Mouse (Mus musculus): ENCODE measurements at regions not wholly inside any gene's neighbourhood (a gene's known extent, or its start where the extent isn't known, plus 50 kb on each side); places are given as distances from the start of the nearest gene placed in this dataset.
"Not testable (repeated sequence)": the region's sequence is repeated elsewhere in the genome, so short reads cannot be mapped to it uniquely, and the experiment has no call there.

- not testable (repeated sequence) for H3K27ac ChIP-seq (replicated peaks in 1 of 2; ENCODE audit: control insufficient read depth in 1 of 2, insufficient read depth in 1 of 2, low read depth in 2 of 2, low read length in 2 of 2); H3K27me3 ChIP-seq (ENCODE audit: control insufficient read depth, insufficient read depth, low read length); H3K9me3 ChIP-seq (ENCODE audit: control insufficient read depth, low read length); H3K4me3 ChIP-seq (ENCODE audit: control insufficient read depth in 1 of 2, insufficient read depth in 1 of 2, low read depth in 1 of 2, low read length in 2 of 2); H3K9ac ChIP-seq (ENCODE audit: low read length); H3K4me1 ChIP-seq (ENCODE audit: control insufficient read depth in 2 of 2, insufficient read depth in 2 of 2, low read length in 2 of 2); ATAC-seq (ENCODE audit: insufficient number of reproducible peaks, insufficient read depth, low FRiP score, low read depth); H3K36me3 ChIP-seq (ENCODE audit: control insufficient read depth, insufficient read depth, low read length); H3K4me2 ChIP-seq (ENCODE audit: low read length)
- 22% methylated on average over 4 of the region's 7 CpGs for WGBS
These were observed 65.3 kb downstream of the Gm15023 start for GRCm38 (mm10) chrX:135112109-135112508.

GRCm38 (mm10) chrX:135110866-135111265 lies 66.6 kb downstream of the Gm15023 start:
- not testable (repeated sequence) for H3K4me2 ChIP-seq (ENCODE audit: low read length); H3K27me3 ChIP-seq (ENCODE audit: control insufficient read depth, insufficient read depth, low read length); H3K4me3 ChIP-seq (ENCODE audit: control insufficient read depth in 1 of 2, insufficient read depth in 1 of 2, low read depth in 1 of 2, low read length in 2 of 2); ATAC-seq (ENCODE audit: insufficient number of reproducible peaks, insufficient read depth, low FRiP score, low read depth); H3K9ac ChIP-seq (ENCODE audit: low read length); H3K27ac ChIP-seq (replicated peaks in 1 of 2; ENCODE audit: control insufficient read depth in 1 of 2, insufficient read depth in 1 of 2, low read depth in 2 of 2, low read length in 2 of 2); H3K9me3 ChIP-seq (ENCODE audit: control insufficient read depth, low read length); H3K4me1 ChIP-seq (ENCODE audit: control insufficient read depth in 2 of 2, insufficient read depth in 2 of 2, low read length in 2 of 2); H3K36me3 ChIP-seq (ENCODE audit: control insufficient read depth, insufficient read depth, low read length)
- 24% methylated on average over 4 of the region's 4 CpGs for WGBS

GRCm38 (mm10) chrX:135101594-135101993 lies 75.8 kb downstream of the Gm15023 start:
- Histone ChIP-seq H3K4me1 (ENCODE audit: control insufficient read depth in 2 of 2, insufficient read depth in 2 of 2, low read length in 2 of 2) (no peaks in the 10 kb centered on the region), H3K27ac (replicated peaks in 1 of 2; ENCODE audit: control insufficient read depth in 1 of 2, insufficient read depth in 1 of 2, low read depth in 2 of 2, low read length in 2 of 2) (no peak overlapping the region), H3K4me2 (ENCODE audit: low read length) (no peak overlapping the region), H3K36me3 (ENCODE audit: control insufficient read depth, insufficient read depth, low read length) (no peaks in the 10 kb centered on the region), H3K9me3 (ENCODE audit: control insufficient read depth, low read length) (no peaks in the 10 kb centered on the region), H3K9ac (ENCODE audit: low read length) (no peak overlapping the region), H3K27me3 (ENCODE audit: control insufficient read depth, insufficient read depth, low read length) (no peaks in the 10 kb centered on the region), H3K4me3 (ENCODE audit: control insufficient read depth in 1 of 2, insufficient read depth in 1 of 2, low read depth in 1 of 2, low read length in 2 of 2) (no peak overlapping the region)
- WGBS = 40% methylated on average over 3 of the region's 3 CpGs
- no peak; the same call in 1 of the 2 replicates for ATAC-seq (ENCODE audit: insufficient number of reproducible peaks, insufficient read depth, low FRiP score, low read depth)

GRCm38 (mm10) chrX:135098101-135098500 lies 79.3 kb downstream of the Gm15023 start:
- no peak for ATAC-seq (ENCODE audit: insufficient number of reproducible peaks, insufficient read depth, low FRiP score, low read depth)
- no peak overlapping the region for H3K4me2 ChIP-seq (ENCODE audit: low read length)
- no peaks in the 10 kb centered on the region for H3K9me3 ChIP-seq (ENCODE audit: control insufficient read depth, low read length)
- H3K4me1 ChIP-seq (ENCODE audit: control insufficient read depth in 2 of 2, insufficient read depth in 2 of 2, low read length in 2 of 2) = no peaks in the 10 kb centered on the region
- no peak overlapping the region for H3K27ac ChIP-seq (replicated peaks in 1 of 2; ENCODE audit: control insufficient read depth in 1 of 2, insufficient read depth in 1 of 2, low read depth in 2 of 2, low read length in 2 of 2)
- H3K36me3 ChIP-seq (ENCODE audit: control insufficient read depth, insufficient read depth, low read length) = no peaks in the 10 kb centered on the region
- H3K4me3 ChIP-seq (ENCODE audit: control insufficient read depth in 1 of 2, insufficient read depth in 1 of 2, low read depth in 1 of 2, low read length in 2 of 2) = no peak overlapping the region
- no peak overlapping the region for H3K9ac ChIP-seq (ENCODE audit: low read length)
- no peaks in the 10 kb centered on the region for H3K27me3 ChIP-seq (ENCODE audit: control insufficient read depth, insufficient read depth, low read length)

GRCm38 (mm10) chrX:135096206-135096605 lies 81.2 kb downstream of the Gm15023 start:
- Histone ChIP-seq H3K27me3 (ENCODE audit: control insufficient read depth, insufficient read depth, low read length) (no peaks in the 10 kb centered on the region), H3K4me2 (ENCODE audit: low read length) (no peak overlapping the region), H3K4me3 (ENCODE audit: control insufficient read depth in 1 of 2, insufficient read depth in 1 of 2, low read depth in 1 of 2, low read length in 2 of 2) (no peak overlapping the region), H3K36me3 (ENCODE audit: control insufficient read depth, insufficient read depth, low read length) (no peaks in the 10 kb centered on the region), H3K27ac (replicated peaks in 1 of 2; ENCODE audit: control insufficient read depth in 1 of 2, insufficient read depth in 1 of 2, low read depth in 2 of 2, low read length in 2 of 2) (no peak overlapping the region), H3K9ac (ENCODE audit: low read length) (no peak overlapping the region), H3K4me1 (ENCODE audit: control insufficient read depth in 2 of 2, insufficient read depth in 2 of 2, low read length in 2 of 2) (no peaks in the 10 kb centered on the region), H3K9me3 (ENCODE audit: control insufficient read depth, low read length) (no peaks in the 10 kb centered on the region)
- no peak for ATAC-seq (ENCODE audit: insufficient number of reproducible peaks, insufficient read depth, low FRiP score, low read depth)
- WGBS = 53% methylated on average over 3 of the region's 3 CpGs

GRCm38 (mm10) chrX:135091074-135091473 lies 82.1 kb upstream of the Zmat1 start:
- WGBS = 27% methylated on average over 2 of the region's 3 CpGs
- not testable (repeated sequence) for ATAC-seq (ENCODE audit: insufficient number of reproducible peaks, insufficient read depth, low FRiP score, low read depth)

GRCm38 (mm10) chrX:135087068-135087579 lies 78.1 kb upstream of the Zmat1 start:
- H3K36me3 ChIP-seq (ENCODE audit: control insufficient read depth, insufficient read depth, low read length); H3K4me2 ChIP-seq (ENCODE audit: low read length); H3K27ac ChIP-seq (replicated peaks in 1 of 2; ENCODE audit: control insufficient read depth in 1 of 2, insufficient read depth in 1 of 2, low read depth in 2 of 2, low read length in 2 of 2); H3K4me3 ChIP-seq (ENCODE audit: control insufficient read depth in 1 of 2, insufficient read depth in 1 of 2, low read depth in 1 of 2, low read length in 2 of 2); H3K27me3 ChIP-seq (ENCODE audit: control insufficient read depth, insufficient read depth, low read length); H3K9ac ChIP-seq (ENCODE audit: low read length); H3K4me1 ChIP-seq (ENCODE audit: control insufficient read depth in 2 of 2, insufficient read depth in 2 of 2, low read length in 2 of 2); H3K9me3 ChIP-seq (ENCODE audit: control insufficient read depth, low read length): not testable (repeated sequence)
- ATAC-seq (ENCODE audit: insufficient number of reproducible peaks, insufficient read depth, low FRiP score, low read depth) = 0 out of 2 replicates have a peak, but pooled peaks have one; percentile 9
- WGBS = 21% methylated on average over 7 of the region's 7 CpGs

More at GRCm38 (mm10) chrX:135091074-135091473, 82.1 kb upstream of the Zmat1 start:
- not testable (repeated sequence) for H3K4me2 ChIP-seq (ENCODE audit: low read length); H3K27me3 ChIP-seq (ENCODE audit: control insufficient read depth, insufficient read depth, low read length); H3K36me3 ChIP-seq (ENCODE audit: control insufficient read depth, insufficient read depth, low read length); H3K4me1 ChIP-seq (ENCODE audit: control insufficient read depth in 2 of 2, insufficient read depth in 2 of 2, low read length in 2 of 2); H3K9me3 ChIP-seq (ENCODE audit: control insufficient read depth, low read length); H3K27ac ChIP-seq (replicated peaks in 1 of 2; ENCODE audit: control insufficient read depth in 1 of 2, insufficient read depth in 1 of 2, low read depth in 2 of 2, low read length in 2 of 2); H3K9ac ChIP-seq (ENCODE audit: low read length); H3K4me3 ChIP-seq (ENCODE audit: control insufficient read depth in 1 of 2, insufficient read depth in 1 of 2, low read depth in 1 of 2, low read length in 2 of 2)

- WGBS = 15% methylated on average over 5 of the region's 9 CpGs
- not testable (repeated sequence) for ATAC-seq (ENCODE audit: insufficient number of reproducible peaks, insufficient read depth, low FRiP score, low read depth); H3K36me3 ChIP-seq (ENCODE audit: control insufficient read depth, insufficient read depth, low read length); H3K9ac ChIP-seq (ENCODE audit: low read length); H3K9me3 ChIP-seq (ENCODE audit: control insufficient read depth, low read length); H3K27me3 ChIP-seq (ENCODE audit: control insufficient read depth, insufficient read depth, low read length); H3K4me3 ChIP-seq (ENCODE audit: control insufficient read depth in 1 of 2, insufficient read depth in 1 of 2, low read depth in 1 of 2, low read length in 2 of 2); H3K4me1 ChIP-seq (ENCODE audit: control insufficient read depth in 2 of 2, insufficient read depth in 2 of 2, low read length in 2 of 2)
- peak overlapping the region; percentile 2; the same call in 1 of the 2 replicates for H3K4me2 ChIP-seq (ENCODE audit: low read length)
- peak overlapping the region; percentile 41 to 66; a peak in 3 of 4 replicates for H3K27ac ChIP-seq (replicated peaks in 1 of 2; ENCODE audit: control insufficient read depth in 1 of 2, insufficient read depth in 1 of 2, low read depth in 2 of 2, low read length in 2 of 2)
These were observed 77.6 kb upstream of the Zmat1 start for GRCm38 (mm10) chrX:135086564-135086963.
